Mouse (Mus musculus) kidney, embryonic 14.5 days (tissue): ENCODE measurements around the gene Tmem108. TPM values are rescaled to one million over a fixed set of nuclear protein-coding genes. Genes with fewer than 3 reads are reported as not detected.
A peak's percentile ranks its signal among the peaks of the same experiment; 100 is the strongest.

Experiments used
- ATAC-seq: fragments of 200-750 bp; cut with Nextera tagmentation; 2 replicates; pipeline ENCODE4 v1.8.0; 2017; ENCODE audit warnings: moderate number of reproducible peaks, mild to moderate bottlenecking, moderate TSS enrichment, moderate library complexity; ENCODE audit not compliant: low FRiP score, low TSS enrichment
- H3K27ac ChIP-seq: fragments of 300-500 bp; sonication (generic); 2 replicates; pipeline ENCODE4 v1.5.1; 2014; ENCODE audit warnings: low read depth, mild to moderate bottlenecking, low read length, moderate library complexity, mixed read lengths
- H3K27me3 ChIP-seq: fragments of 300-500 bp; sonication (generic); 2 replicates; pipeline ENCODE4 v1.6.1; 2014; ENCODE audit warnings: mild to moderate bottlenecking, low read length; ENCODE audit not compliant: control insufficient read depth, insufficient read depth
- H3K36me3 ChIP-seq: fragments of 300-500 bp; sonication (generic); 2 replicates; pipeline ENCODE4 v1.6.1; 2014; ENCODE audit warnings: low read length, mixed read lengths; ENCODE audit not compliant: control insufficient read depth, insufficient read depth
- H3K4me1 ChIP-seq: fragments of 300-500 bp; sonication (generic); 2 replicates; pipeline ENCODE4 v1.6.1; 2014; ENCODE audit warnings: low read length, mixed read lengths; ENCODE audit not compliant: control insufficient read depth, insufficient read depth
- H3K4me2 ChIP-seq: fragments of 300-500 bp; sonication (generic); replicated peaks from 2 replicates; pipeline ENCODE4 v1.6.1; 2014; ENCODE audit warnings: low read depth, mild to moderate bottlenecking, low read length
- H3K4me3 ChIP-seq: fragments of 300-500 bp; sonication (generic); 2 replicates; pipeline ENCODE4 v1.5.1; 2014; ENCODE audit warnings: mild to moderate bottlenecking, low read length
- H3K9ac ChIP-seq: fragments of 300-500 bp; sonication (generic); 2 replicates; pipeline ENCODE4 v1.6.1; 2014; ENCODE audit warnings: low read depth, mild to moderate bottlenecking, low read length, moderate library complexity
- H3K9me3 ChIP-seq: fragments of 300-500 bp; sonication (generic); 2 replicates; pipeline ENCODE4 v1.6.1; 2016; ENCODE audit warnings: low read length; ENCODE audit not compliant: control insufficient read depth
- WGBS: fragments of 180-500 bp; shearing (Covaris S2); extraction: QIAGEN DNeasy Blood & Tissue Kit; methylation state at CpG from one replicate; pipeline ENCODE4 v1.1.7; 2014; 5-methylcytosine and 5-hydroxymethylcytosine counted together
- polyA plus RNA-seq: library from polyadenylated mRNA; unstranded; fragments of >200 nt; fragmentation: Nextera tagmentation; extraction: Ambion mirVana; gene quantifications from 2 replicates; pipeline ENCODE4 v1.2.1, GENCODE M21; 2014

Tmem108 gene
- polyA plus RNA-seq, 1 experiment from 2014 or later: 10.8 TPM

DNA sequence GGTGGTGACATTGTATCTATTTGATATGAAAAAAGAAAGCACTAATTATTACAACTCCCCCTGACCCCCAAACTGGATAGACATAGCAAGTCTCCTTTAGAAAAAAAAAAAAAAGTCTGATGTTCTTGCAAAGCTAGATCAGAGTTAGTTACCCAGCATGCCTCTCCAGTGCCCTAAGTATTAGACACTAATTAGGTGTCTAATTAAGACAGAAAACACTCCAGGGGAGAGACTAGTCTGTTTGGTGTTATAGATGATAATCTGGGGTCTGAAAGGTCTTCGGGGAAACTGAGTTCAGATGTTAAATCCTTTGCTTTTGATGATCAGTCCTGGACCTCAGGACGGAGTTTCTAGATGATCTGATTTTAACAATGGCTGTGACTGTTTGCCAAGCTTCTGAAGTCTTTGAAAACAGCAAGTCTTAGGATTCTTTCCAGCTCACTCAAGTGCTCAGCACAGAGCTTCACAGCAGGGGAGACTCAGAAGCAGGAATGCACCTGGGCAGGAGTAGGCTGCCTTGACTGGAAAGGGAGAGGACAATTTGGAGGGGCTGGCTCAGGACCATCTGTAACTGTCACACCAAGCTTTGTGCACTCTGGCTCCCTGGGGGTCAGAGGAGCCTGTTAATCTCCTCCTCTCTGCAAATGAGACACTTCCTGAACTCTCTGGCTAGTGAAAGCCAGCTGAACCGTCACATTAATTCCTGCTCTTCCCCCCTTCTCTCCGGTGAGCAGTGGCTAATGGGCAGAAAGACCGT, 187.5 kb downstream of the Tmem108 start:
- whole genome bisulfite sequencing: 7% methylated on average over 5 of the region's 5 CpGs
- ATAC-seq: peak; percentile 77; the same call in 1 of the 2 replicates
- H3K36me3 ChIP-seq: no peaks in the 10 kb centered on the region

GRCm38 (mm10) chr9:103570158-103570741, 191.4 kb downstream of the Tmem108 start:
- WGBS: 79% methylated on average over 14 of the region's 14 CpGs
- no peak overlapping the region for H3K9ac ChIP-seq
- no peaks in the 10 kb centered on the region for H3K9me3 ChIP-seq
- H3K27me3 ChIP-seq: no peaks in the 10 kb centered on the region
- H3K4me3 ChIP-seq: no peak overlapping the region
- no peak for ATAC-seq
- no peak overlapping the region for H3K4me2 ChIP-seq
- H3K36me3 ChIP-seq: no peaks in the 10 kb centered on the region
- H3K4me1 ChIP-seq: peaks cover 6% of the 10 kb centered on the region; the same call in 1 of the 2 replicates
- no peak overlapping the region for H3K27ac ChIP-seq

More for the DNA sequence above, 187.5 kb downstream of the Tmem108 start:
- no peak overlapping the region for H3K27ac ChIP-seq
- no peak overlapping the region for H3K4me2 ChIP-seq
- H3K9me3 ChIP-seq: no peaks in the 10 kb centered on the region
- peaks cover 6% of the 10 kb centered on the region; the same call in 1 of the 2 replicates for H3K4me1 ChIP-seq
- H3K27me3 ChIP-seq: no peaks in the 10 kb centered on the region
- H3K4me3 ChIP-seq: no peak overlapping the region
- H3K9ac ChIP-seq: no peak overlapping the region

- Histone ChIP-seq H3K27ac (no peak overlapping the region), H3K27me3 (no peaks in the 10 kb centered on the region), H3K9me3 (no peaks in the 10 kb centered on the region), H3K36me3 (no peaks in the 10 kb centered on the region), H3K4me1 (no peaks in the 10 kb centered on the region), H3K9ac (no peak overlapping the region), H3K4me2 (no peak overlapping the region), H3K4me3 (no peak overlapping the region)
- ATAC-seq: no peak
- WGBS: 96% methylated on average over 9 of the region's 9 CpGs
Measured at GRCm38 (mm10) chr9:103568983-103569382, 192.7 kb downstream of the Tmem108 start.

- Histone ChIP-seq H3K4me2 (no peak overlapping the region), H3K4me3 (no peak overlapping the region), H3K9ac (no peak overlapping the region), H3K36me3 (no peaks in the 10 kb centered on the region), H3K9me3 (no peaks in the 10 kb centered on the region), H3K27me3 (no peaks in the 10 kb centered on the region), H3K4me1 (no peaks in the 10 kb centered on the region), H3K27ac (no peak overlapping the region)
- ATAC-seq: no peak
- 91% methylated on average over 9 of the region's 9 CpGs for WGBS
Measured at GRCm38 (mm10) chr9:103565186-103565585, 196.5 kb downstream of the Tmem108 start.

GRCm38 (mm10) chr9:103563864-103564610, 197.6 kb downstream of the Tmem108 start:
- Histone ChIP-seq H3K4me2 (no peak overlapping the region), H3K4me3 (no peak overlapping the region), H3K27ac (no peak overlapping the region), H3K36me3 (no peaks in the 10 kb centered on the region), H3K9ac (no peak overlapping the region), H3K9me3 (no peaks in the 10 kb centered on the region), H3K27me3 (no peaks in the 10 kb centered on the region), H3K4me1 (no peaks in the 10 kb centered on the region)
- WGBS: 31% methylated on average over 10 of the region's 10 CpGs
- ATAC-seq: peak; percentile 64

DNA sequence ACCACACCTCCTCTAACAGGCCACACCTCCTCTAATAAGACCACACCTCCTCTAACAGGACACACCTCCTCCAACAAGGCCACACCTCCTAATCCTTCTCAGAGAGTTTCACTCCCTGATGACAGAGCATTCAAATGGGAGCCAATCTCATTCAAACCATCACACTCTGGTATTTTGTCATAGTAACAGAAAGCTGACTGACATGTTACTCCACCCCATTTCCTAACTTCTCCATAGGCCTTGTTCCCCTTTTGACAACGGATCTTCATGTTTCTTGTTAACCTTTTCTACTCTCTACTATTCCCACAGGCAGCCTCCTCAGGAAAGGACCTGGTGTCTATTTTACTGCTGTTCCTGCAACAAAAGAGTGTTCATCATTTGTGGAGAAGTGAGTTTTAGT, 199.6 kb downstream of the Tmem108 start:
- Histone ChIP-seq H3K9me3 (no peaks in the 10 kb centered on the region), H3K9ac (no peak overlapping the region), H3K4me2 (no peak overlapping the region), H3K27me3 (no peaks in the 10 kb centered on the region), H3K4me1 (no peaks in the 10 kb centered on the region), H3K27ac (no peak overlapping the region), H3K4me3 (no peak overlapping the region), H3K36me3 (no peaks in the 10 kb centered on the region)
- 72% methylated on average over 1 of the region's 1 CpGs for WGBS
- no peak for ATAC-seq

- Histone ChIP-seq H3K9ac (no peak overlapping the region), H3K4me1 (no peaks in the 10 kb centered on the region), H3K36me3 (no peaks in the 10 kb centered on the region), H3K9me3 (no peaks in the 10 kb centered on the region), H3K27me3 (no peaks in the 10 kb centered on the region), H3K4me3 (no peak overlapping the region), H3K4me2 (no peak overlapping the region), H3K27ac (no peak overlapping the region)
- 85% methylated on average over 6 of the region's 6 CpGs for WGBS
- no peak for ATAC-seq
Measured at GRCm38 (mm10) chr9:103558741-103559140, 202.9 kb downstream of the Tmem108 start.

- Histone ChIP-seq H3K4me2 (no peak overlapping the region), H3K27ac (no peak overlapping the region), H3K36me3 (no peaks in the 10 kb centered on the region), H3K4me1 (no peaks in the 10 kb centered on the region), H3K9me3 (no peaks in the 10 kb centered on the region), H3K4me3 (no peak overlapping the region), H3K27me3 (no peaks in the 10 kb centered on the region), H3K9ac (no peak overlapping the region)
- 87% methylated on average over 7 of the region's 7 CpGs for WGBS
- ATAC-seq: no peak
Measured at GRCm38 (mm10) chr9:103558240-103558639, 203.4 kb downstream of the Tmem108 start.

DNA sequence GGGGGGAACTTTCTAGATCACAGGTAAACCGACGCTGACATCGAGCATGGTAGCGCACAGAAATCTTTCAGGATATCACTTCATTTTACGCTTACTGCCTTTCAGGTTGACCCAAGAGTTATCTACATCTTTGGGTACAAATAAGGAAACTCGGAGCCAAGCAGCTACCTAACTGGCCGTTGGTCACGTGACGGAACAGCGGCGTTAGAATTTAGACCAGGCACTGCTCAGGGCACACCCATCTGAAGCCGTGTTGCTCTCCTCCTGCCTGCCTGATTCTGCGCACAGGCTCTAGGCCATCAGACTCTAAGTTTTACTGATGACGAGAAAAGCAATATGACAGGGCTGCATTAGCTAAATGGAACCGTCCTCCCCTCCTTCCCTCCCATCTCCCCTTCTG, 204.6 kb downstream of the Tmem108 start:
- H3K9me3 ChIP-seq: no peaks in the 10 kb centered on the region
- no peak overlapping the region for H3K9ac ChIP-seq
- H3K4me1 ChIP-seq: no peaks in the 10 kb centered on the region
- no peak overlapping the region for H3K27ac ChIP-seq
- 84% methylated on average over 15 of the region's 15 CpGs for WGBS
- 0 out of 2 replicates have a peak overlapping the region, but pooled peaks have one; percentile 5 for H3K4me2 ChIP-seq
- H3K36me3 ChIP-seq: no peaks in the 10 kb centered on the region
- no peaks in the 10 kb centered on the region for H3K27me3 ChIP-seq
- no peak overlapping the region for H3K4me3 ChIP-seq
- no peak; the same call in 1 of the 2 replicates for ATAC-seq
